Mouse (Mus musculus) MEL (cell line): ENCODE measurements at regions not wholly inside any gene's neighbourhood (a gene's known extent, or its start where the extent isn't known, plus 50 kb on each side); places are given as distances from the start of the nearest gene placed in this dataset.

Source experiments
- CTCF ChIP-seq, 3 experiments: IDR thresholded peaks in 2 of 3; conservative IDR thresholded peaks in 1 of 3; 2 replicates each; pipeline ENCODE4 v1.5.1; 2011 to 2012; ENCODE audit warnings: low read length in 3 of 3, low read depth in 2 of 3, mild to moderate bottlenecking in 2 of 3, improper control_type of control experiment in 1 of 3, inconsistent platforms in 1 of 3, mixed read lengths in 1 of 3, moderate library complexity in 1 of 3; ENCODE audit not compliant: control insufficient read depth in 1 of 3, insufficient read depth in 1 of 3, poor library complexity in 1 of 3, severe bottlenecking in 1 of 3
- EP300 ChIP-seq, 2 experiments: IDR thresholded peaks; 2 replicates each; pipeline ENCODE4 v1.6.1; 2011; ENCODE audit warnings: improper control_type of control experiment in 2 of 2, low read length in 2 of 2, low read depth in 1 of 2, mild to moderate bottlenecking in 1 of 2
- GATA1 ChIP-seq: IDR thresholded peaks from 2 replicates; pipeline ENCODE4 v1.6.1; 2011; ENCODE audit warnings: low read depth, low read length, improper control_type of control experiment
- HCFC1 ChIP-seq: IDR thresholded peaks from 2 replicates; pipeline ENCODE4 v1.6.1; 2012; ENCODE audit warnings: low read depth, mild to moderate bottlenecking, inconsistent platforms, low read length, improper control_type of control experiment, moderate library complexity
- MAFK ChIP-seq: IDR thresholded peaks from 2 replicates; pipeline ENCODE4 v1.6.1; 2011; ENCODE audit warnings: low read depth, mild to moderate bottlenecking, low read length, improper control_type of control experiment, borderline replicate concordance
- MAZ ChIP-seq: IDR thresholded peaks from 2 replicates; pipeline ENCODE4 v1.6.1; 2012; ENCODE audit warnings: low read depth, mild to moderate bottlenecking, inconsistent platforms, low read length, improper control_type of control experiment
- POLR2A ChIP-seq, 2 experiments: IDR thresholded peaks; 2 replicates each; pipeline ENCODE4 v1.6.1; 2011 to 2012; ENCODE audit warnings: low read length in 2 of 2, mild to moderate bottlenecking in 2 of 2, control low read depth in 1 of 2, improper control_type of control experiment in 1 of 2, low read depth in 1 of 2, moderate library complexity in 1 of 2; ENCODE audit not compliant: control insufficient read depth in 1 of 2, insufficient read depth in 1 of 2, poor library complexity in 1 of 2
- SMC3 ChIP-seq: IDR thresholded peaks from 2 replicates; pipeline ENCODE4 v1.6.1; 2011; ENCODE audit warnings: low read depth, low read length, improper control_type of control experiment
- TAL1 ChIP-seq: IDR thresholded peaks from 2 replicates; pipeline ENCODE4 v1.6.1; 2012; ENCODE audit warnings: mild to moderate bottlenecking, inconsistent platforms, low read length, moderate library complexity, mixed read lengths

DNA sequence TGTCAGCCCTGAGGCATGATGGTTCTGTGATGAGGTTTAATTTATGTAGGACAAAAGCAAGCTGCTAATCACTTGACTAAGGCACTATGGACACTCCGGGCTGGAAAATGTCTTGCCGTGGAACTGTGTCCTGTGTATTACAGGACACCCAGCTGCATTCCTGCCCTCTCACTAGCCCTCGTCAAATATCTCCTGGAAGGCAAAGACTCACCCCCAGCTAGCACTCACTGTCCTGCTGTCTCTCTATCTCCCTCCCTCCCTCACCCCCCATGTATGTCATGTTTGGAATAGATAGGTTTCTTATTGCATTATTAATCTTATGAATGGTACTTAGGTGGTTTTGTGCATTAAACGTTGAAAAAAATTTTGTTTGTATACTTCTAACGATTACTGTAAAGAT, 388.7 kb upstream of the Got2 start:
- no peak for TF ChIP-seq CTCF (IDR thresholded peaks at IDR 0.05 in 2 of 3, conservative IDR thresholded peaks at IDR 0.05 in 1 of 3; ENCODE audit: control insufficient read depth in 1 of 3, insufficient read depth in 1 of 3, low read depth in 2 of 3, low read length in 3 of 3, poor library complexity in 1 of 3, severe bottlenecking in 1 of 3)
- TF ChIP-seq MAFK = no peak
- TF ChIP-seq GATA1 = no peak
- no peak for TF ChIP-seq EP300 (IDR thresholded peaks at IDR 0.05; ENCODE audit: low read depth in 1 of 2, low read length in 2 of 2)
- TF ChIP-seq TAL1 = no peak
- no peak for TF ChIP-seq POLR2A (IDR thresholded peaks at IDR 0.05; ENCODE audit: control insufficient read depth in 1 of 2, insufficient read depth in 1 of 2, low read depth in 1 of 2, low read length in 2 of 2, poor library complexity in 1 of 2)
- TF ChIP-seq HCFC1 = no peak
- no peak for TF ChIP-seq SMC3
- TF ChIP-seq MAZ = no peak
